Mouse (Mus musculus) heart, embryonic 14.5 days (tissue): Measurements from ENCODE around the gene Sec24b. TPM values are rescaled to one million over a fixed set of nuclear protein-coding genes. Genes with fewer than 3 reads are reported as not detected.

Experiments
- ATAC-seq: fragments of 200-750 bp; cut with Nextera tagmentation; 2 replicates; pipeline ENCODE4 v1.8.0; 2017; ENCODE audit warnings: low read depth, moderate TSS enrichment; ENCODE audit not compliant: insufficient number of reproducible peaks, insufficient read depth, low FRiP score
- H3K27ac ChIP-seq, 2 experiments: fragments of 200-500 bp in 1 of 2; fragments of 300-500 bp in 1 of 2; sonication (generic) in 1 of 2; replicated peaks in 1 of 2; 2 replicates each; pipeline ENCODE4 v1.5.1; 2012 to 2014; ENCODE audit warnings: low read depth in 2 of 2, low read length in 2 of 2, control low read depth in 1 of 2, mild to moderate bottlenecking in 1 of 2, mixed read lengths in 1 of 2; ENCODE audit not compliant: control insufficient read depth in 1 of 2, insufficient read depth in 1 of 2
- H3K27me3 ChIP-seq: fragments of 300-500 bp; sonication (generic); 2 replicates; pipeline ENCODE4 v1.6.1; 2014; ENCODE audit warnings: mild to moderate bottlenecking, low read length, control low read depth; ENCODE audit not compliant: control insufficient read depth, insufficient read depth
- H3K36me3 ChIP-seq: fragments of 300-500 bp; sonication (generic); 2 replicates; pipeline ENCODE4 v1.6.1; 2014; ENCODE audit warnings: mild to moderate bottlenecking, control low read depth, low read length, mixed read lengths; ENCODE audit not compliant: control insufficient read depth, insufficient read depth
- H3K4me1 ChIP-seq, 2 experiments: fragments of 200-500 bp in 1 of 2; fragments of 300-500 bp in 1 of 2; sonication (generic) in 1 of 2; 2 replicates each; pipeline ENCODE4 v1.6.1; 2012 to 2014; ENCODE audit warnings: low read length in 2 of 2, control low read depth in 1 of 2, mixed read lengths in 1 of 2; ENCODE audit not compliant: control insufficient read depth in 2 of 2, insufficient read depth in 2 of 2
- H3K4me2 ChIP-seq: fragments of 300-500 bp; sonication (generic); 2 replicates; pipeline ENCODE4 v1.6.1; 2014; ENCODE audit warnings: mild to moderate bottlenecking, low read length
- H3K4me3 ChIP-seq, 2 experiments: fragments of 200-500 bp in 1 of 2; fragments of 300-500 bp in 1 of 2; sonication (generic) in 1 of 2; 2 replicates each; pipeline ENCODE4 v1.5.1; 2012 to 2014; ENCODE audit warnings: low read length in 2 of 2, mild to moderate bottlenecking in 2 of 2, control low read depth in 1 of 2, low read depth in 1 of 2, moderate library complexity in 1 of 2; ENCODE audit not compliant: control insufficient read depth in 1 of 2, insufficient read depth in 1 of 2
- H3K9ac ChIP-seq: fragments of 300-500 bp; sonication (generic); 2 replicates; pipeline ENCODE4 v1.6.1; 2014; ENCODE audit warnings: mild to moderate bottlenecking, low read length
- H3K9me3 ChIP-seq: fragments of 300-500 bp; sonication (generic); 2 replicates; pipeline ENCODE4 v1.6.1; 2016; ENCODE audit warnings: low read length, control low read depth; ENCODE audit not compliant: control insufficient read depth
- WGBS: fragments of 180-500 bp; shearing (Covaris S2); extraction: QIAGEN DNeasy Blood & Tissue Kit; methylation state at CpG from one replicate; pipeline ENCODE4 v1.1.7; 2014; 5-methylcytosine and 5-hydroxymethylcytosine counted together
- polyA plus RNA-seq: library from polyadenylated mRNA; unstranded; fragments of >200 nt; fragmentation: Nextera tagmentation; extraction: Ambion mirVana; gene quantifications from 2 replicates; pipeline ENCODE4 v1.2.1, GENCODE M21; 2014

The Sec24b gene
- polyA plus RNA-seq, 1 experiment from 2014 or later: 26.5 TPM

DNA sequence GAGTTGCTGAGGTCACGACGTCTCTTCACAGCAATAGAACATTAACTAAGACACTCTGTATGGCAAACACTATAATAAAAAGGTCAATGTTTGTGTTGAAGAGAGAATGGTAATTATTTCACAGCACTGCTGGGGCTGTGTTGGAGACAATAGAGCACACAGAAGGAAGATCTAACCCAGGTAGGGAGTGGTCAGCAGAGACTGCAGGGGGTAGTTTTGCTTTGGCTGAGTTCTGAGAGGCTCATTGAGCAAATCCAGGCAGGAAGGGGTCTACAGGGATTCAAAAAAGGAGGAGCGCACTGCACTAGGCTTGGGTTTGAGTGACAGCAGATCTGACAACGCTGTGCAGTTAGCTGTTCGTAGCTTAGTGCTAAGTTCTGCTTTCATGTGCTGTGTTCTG lies 85.0 kb downstream of the Sec24b start:
- ATAC-seq: no peak
- Histone ChIP-seq H3K27me3 (no peaks in the 10 kb centered on the region), H3K36me3 (no peaks in the 10 kb centered on the region), H3K9me3 (no peaks in the 10 kb centered on the region), H3K4me3 (no peak overlapping the region), H3K9ac (no peak overlapping the region), H3K27ac (no peak overlapping the region), H3K4me1 (no peaks in the 10 kb centered on the region; a peak in 1 of 4 replicates), H3K4me2 (no peak overlapping the region)
- 56% methylated on average over 5 of the region's 5 CpGs for WGBS

DNA sequence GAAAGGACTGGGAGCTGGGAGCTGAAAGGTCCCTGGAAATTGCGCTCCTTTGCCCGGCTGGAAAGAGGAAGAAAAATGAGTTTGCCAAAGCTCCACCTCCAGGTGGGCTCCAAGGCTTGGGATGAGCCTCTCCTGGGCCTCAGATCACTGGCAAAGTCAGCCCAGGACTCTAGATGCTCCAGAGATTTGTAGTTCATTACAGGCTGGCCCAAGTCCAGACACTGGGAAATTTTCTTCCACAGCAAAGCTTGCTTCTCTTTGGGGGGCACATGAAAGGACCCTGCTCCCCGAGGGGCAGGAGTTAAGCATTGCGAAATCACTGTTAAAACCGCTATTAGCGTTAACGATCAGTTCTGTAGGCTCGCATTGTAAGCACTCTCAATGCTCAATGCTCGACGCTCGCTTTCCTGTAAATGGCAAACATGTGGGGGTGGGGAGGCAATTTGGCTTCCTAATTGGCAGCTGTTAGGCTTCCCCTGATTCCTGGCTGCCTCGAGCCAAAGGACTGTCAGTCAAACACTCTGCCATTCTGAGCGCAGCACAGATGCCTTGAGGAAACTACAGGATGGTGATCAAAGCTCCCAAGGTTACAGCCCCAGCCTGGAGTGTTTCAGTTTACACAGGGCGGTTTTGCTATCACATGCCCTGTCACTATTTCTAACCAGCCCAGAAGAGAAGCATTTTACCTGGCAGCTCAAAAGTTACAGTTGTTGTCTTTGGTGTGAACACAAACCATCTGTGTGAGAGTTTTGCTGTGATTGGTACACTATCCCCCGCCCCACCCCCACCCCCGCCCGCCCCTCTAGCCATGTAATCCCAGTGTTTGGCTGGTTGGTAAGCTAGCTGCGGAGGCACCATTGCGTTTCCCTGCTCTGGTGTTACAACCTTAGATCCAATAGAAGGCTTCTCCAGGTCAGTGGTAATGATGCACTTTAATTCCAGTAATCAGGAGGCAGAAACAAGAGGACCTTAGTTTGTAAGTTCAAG lies 90.5 kb downstream of the Sec24b start:
- Histone ChIP-seq H3K9ac (peak overlapping the region; percentile 67), H3K36me3 (no peaks in the 10 kb centered on the region), H3K27ac (no peak overlapping the region), H3K27me3 (peaks cover 13% of the 10 kb centered on the region), H3K4me2 (peak overlapping the region; percentile 100), H3K4me1 (peaks cover 9% of the 10 kb centered on the region in 2 experiments), H3K9me3 (no peaks in the 10 kb centered on the region), H3K4me3 (peak overlapping the region; percentile 46 to 69)
- no peak for ATAC-seq
- WGBS: 11% methylated on average over 19 of the region's 19 CpGs

DNA sequence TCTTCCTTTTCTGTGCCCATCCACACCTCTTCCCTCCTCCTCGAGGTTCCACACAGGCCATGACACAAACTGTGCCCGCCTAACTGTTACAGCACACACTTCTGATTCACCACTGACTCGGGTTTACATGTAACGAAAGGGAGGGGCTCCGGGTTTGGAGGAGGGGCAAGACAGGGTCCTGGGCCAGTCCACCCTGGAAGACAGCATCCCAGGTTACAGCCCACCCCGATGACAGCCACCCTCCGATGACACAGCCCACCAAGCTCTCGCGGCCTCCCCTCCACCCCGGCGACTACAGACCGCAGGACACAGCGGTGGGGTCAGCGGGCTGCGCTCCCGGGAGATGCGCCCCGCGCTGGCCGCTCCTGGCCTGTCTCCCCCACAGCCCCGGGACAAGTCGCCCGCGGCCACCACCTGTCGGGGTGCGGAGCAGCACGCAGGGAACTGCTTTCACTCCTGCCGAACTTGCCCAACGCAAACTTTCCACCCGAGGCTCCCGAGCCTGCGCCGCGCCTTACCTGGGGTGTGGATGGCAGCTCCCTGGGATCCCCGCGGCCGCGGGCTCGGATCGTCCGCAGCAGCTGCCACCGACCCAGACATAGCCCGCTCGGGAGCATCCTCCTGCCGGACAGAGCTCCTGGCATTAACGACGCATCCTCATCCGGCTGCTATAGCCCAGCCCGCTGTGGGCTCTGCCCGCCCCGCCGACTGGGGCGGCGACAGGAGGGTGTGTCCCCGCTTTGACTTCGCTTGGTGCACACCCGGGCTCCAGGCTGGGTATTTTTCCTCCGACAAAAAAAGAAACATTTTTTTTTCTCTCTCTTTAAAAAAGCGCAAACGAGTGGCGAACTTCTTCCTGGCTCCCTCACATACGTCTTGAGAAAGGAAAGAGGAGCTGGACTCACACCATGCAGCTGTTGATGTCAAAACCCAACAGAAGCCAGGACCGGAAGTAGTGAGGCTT lies 91.6 kb downstream of the Sec24b start, which contains the start of gene Mcub:
Gene Mcub (minus strand): TSS at position 775 of the 964 bp plus-strand sequence.
- peaks cover 9% of the 10 kb centered on the region in 2 experiments for H3K4me1 ChIP-seq
- no peaks in the 10 kb centered on the region for H3K36me3 ChIP-seq
- H3K9me3 ChIP-seq: no peaks in the 10 kb centered on the region
- peak within 1 kb of the TSS; percentile 46 to 69 for H3K4me3 ChIP-seq
- H3K27ac ChIP-seq: no peak within 1 kb of the TSS
- H3K9ac ChIP-seq: peak within 1 kb of the TSS; percentile 67
- peak within 1 kb of the TSS; percentile 100 for H3K4me2 ChIP-seq
- ATAC-seq: peak; percentile 59
- peaks cover 13% of the 10 kb centered on the region for H3K27me3 ChIP-seq
- under 1% methylated on average over 63 of the region's 63 CpGs for WGBS

DNA sequence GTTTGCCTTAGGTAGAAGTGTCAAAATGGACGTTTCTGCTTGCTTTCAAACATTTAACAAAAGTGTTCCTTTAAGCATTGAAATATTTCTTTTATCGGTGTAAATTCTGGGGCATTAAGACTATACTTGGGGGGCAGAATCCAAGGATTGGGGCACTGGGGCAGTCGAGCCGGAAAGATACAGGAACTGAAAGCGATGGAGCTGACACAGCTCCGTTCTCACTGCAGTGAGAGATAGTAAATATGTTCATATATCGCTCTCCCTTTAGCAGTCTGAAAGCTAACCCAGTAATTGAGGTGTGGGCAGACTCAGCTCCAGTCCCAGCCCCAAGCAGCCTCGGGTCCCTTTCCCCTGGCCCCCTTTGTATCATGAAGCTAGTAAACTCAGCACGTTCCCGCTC lies 92.3 kb downstream of the Sec24b start:
- Histone ChIP-seq H3K4me3 (peak overlapping the region; percentile 46 to 69), H3K9me3 (no peaks in the 10 kb centered on the region), H3K27ac (no peak overlapping the region), H3K36me3 (no peaks in the 10 kb centered on the region), H3K9ac (peak overlapping the region; percentile 67; the same call in 1 of the 2 replicates), H3K27me3 (peaks cover 13% of the 10 kb centered on the region), H3K4me2 (peak overlapping the region; percentile 100), H3K4me1 (peaks cover 9% of the 10 kb centered on the region in 2 experiments)
- WGBS: 27% methylated on average over 10 of the region's 10 CpGs
- ATAC-seq: no peak

DNA sequence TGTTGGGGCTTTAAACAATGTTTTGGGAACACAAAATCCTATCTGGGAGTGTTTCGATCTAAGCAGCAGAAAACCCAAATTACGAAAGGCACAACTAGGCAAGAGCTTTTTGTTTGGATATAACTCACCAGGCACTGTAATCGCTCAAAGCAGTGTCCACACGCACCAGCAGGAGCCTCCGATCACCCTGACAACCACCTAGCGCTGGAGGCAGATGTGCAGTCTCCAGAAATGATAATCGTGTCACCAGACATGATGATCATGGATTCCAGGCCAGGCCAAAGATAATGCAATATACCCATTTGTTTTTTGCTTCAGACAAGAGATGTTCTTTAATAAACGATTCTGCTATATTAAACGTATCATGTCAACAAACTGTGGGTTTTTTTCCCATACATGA lies 93.5 kb downstream of the Sec24b start:
- Histone ChIP-seq H3K9ac (no peak overlapping the region), H3K27ac (no peak overlapping the region), H3K27me3 (peaks cover 13% of the 10 kb centered on the region), H3K4me3 (no peak overlapping the region), H3K4me1 (peaks cover 9% of the 10 kb centered on the region in 2 experiments), H3K9me3 (no peaks in the 10 kb centered on the region), H3K4me2 (no peak overlapping the region), H3K36me3 (no peaks in the 10 kb centered on the region)
- WGBS: 79% methylated on average over 9 of the region's 9 CpGs
- ATAC-seq: no peak

DNA sequence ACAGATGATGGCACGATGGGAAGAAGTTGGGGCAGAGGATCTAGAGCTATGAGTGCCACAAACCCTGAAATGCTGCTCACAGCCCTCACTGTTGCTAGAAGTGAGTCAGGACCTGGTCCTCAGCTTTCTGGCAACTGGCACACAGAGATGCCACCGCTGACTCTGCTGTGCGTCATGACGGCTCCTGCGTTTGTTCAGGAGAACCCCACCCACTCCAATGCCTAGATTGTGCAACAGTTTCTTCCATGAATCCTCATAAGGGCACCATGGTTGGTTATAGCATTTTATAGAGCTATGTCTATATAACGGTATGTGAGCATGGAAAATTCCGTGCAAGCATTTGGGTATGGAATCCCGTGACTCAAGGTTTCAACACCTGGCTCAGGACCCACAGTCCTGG lies 96.7 kb downstream of the Sec24b start:
- no peak for ATAC-seq
- WGBS: 85% methylated on average over 8 of the region's 8 CpGs
- Histone ChIP-seq H3K9me3 (no peaks in the 10 kb centered on the region), H3K36me3 (no peaks in the 10 kb centered on the region), H3K9ac (no peak overlapping the region), H3K4me3 (no peak overlapping the region), H3K27me3 (peaks cover 12% of the 10 kb centered on the region), H3K27ac (no peak overlapping the region), H3K4me1 (no peaks in the 10 kb centered on the region; a peak in 1 of 4 replicates), H3K4me2 (no peak overlapping the region)

DNA sequence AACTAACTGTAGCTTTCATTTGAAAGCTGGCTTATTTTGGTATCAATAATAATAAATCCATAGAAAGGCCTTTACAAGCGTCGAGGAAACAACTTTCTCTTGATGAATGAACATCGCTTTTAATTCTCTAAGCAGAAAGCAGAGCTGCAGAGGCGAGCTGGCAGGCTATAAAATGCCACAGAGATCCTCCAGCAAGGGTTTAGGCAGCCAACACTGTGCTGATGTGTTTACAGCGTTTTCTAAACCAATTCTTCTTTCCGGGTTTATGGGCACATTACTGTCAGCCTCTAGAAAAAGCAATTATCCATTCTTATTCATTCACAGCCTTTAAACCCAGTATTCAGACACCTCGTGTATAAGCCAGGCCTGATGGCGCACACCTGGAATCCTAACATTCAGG lies 98.8 kb downstream of the Sec24b start:
- no peak for ATAC-seq
- Histone ChIP-seq H3K9me3 (no peaks in the 10 kb centered on the region), H3K4me1 (no peaks in the 10 kb centered on the region), H3K27me3 (no peaks in the 10 kb centered on the region), H3K27ac (no peak overlapping the region), H3K36me3 (no peaks in the 10 kb centered on the region), H3K4me3 (no peak overlapping the region), H3K4me2 (no peak overlapping the region), H3K9ac (no peak overlapping the region)
- WGBS: 80% methylated on average over 8 of the region's 8 CpGs
